Mouse (Mus musculus) lung, postnatal 10 days (tissue): ENCODE results near the gene Gm40460.
"Not testable (repeated sequence)": the region's sequence is repeated elsewhere in the genome, so short reads cannot be mapped to it uniquely, and the experiment has no call there.

Experiments used
- DNase-seq: peaks from one replicate; pipeline ENCODE4 v3.0.0; 2021

Gm40460 gene

DNA sequence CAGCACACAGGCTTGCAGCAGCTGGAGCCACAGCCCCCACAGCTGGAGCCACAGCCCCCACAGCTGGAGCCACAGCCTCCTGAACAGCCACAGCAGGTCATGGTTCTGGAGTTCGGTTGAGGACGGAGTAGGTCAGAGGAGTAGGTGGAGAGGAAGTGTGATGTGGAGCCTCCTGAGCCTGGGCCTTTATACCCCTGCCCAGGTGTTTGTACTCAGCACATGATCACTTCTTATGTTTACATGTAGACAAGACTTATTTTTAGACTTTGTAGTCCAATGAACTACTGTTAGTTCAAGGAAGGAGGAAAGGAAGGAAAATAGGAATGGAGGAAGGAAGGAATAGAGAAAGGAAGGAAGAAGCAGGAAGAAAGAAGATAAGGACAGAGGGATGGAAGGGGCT lies at the start of gene Gm40460:
Gene Gm40460, minus strand, starts transcription at position 101 of the 400 bp plus-strand sequence.
- no peak for DNase-seq

- DNase-seq, result peak; percentile 53
Measured at GRCm38 (mm10) chr7:142285910-142286612, 45.2 kb upstream of the Gm40460 start.

DNA sequence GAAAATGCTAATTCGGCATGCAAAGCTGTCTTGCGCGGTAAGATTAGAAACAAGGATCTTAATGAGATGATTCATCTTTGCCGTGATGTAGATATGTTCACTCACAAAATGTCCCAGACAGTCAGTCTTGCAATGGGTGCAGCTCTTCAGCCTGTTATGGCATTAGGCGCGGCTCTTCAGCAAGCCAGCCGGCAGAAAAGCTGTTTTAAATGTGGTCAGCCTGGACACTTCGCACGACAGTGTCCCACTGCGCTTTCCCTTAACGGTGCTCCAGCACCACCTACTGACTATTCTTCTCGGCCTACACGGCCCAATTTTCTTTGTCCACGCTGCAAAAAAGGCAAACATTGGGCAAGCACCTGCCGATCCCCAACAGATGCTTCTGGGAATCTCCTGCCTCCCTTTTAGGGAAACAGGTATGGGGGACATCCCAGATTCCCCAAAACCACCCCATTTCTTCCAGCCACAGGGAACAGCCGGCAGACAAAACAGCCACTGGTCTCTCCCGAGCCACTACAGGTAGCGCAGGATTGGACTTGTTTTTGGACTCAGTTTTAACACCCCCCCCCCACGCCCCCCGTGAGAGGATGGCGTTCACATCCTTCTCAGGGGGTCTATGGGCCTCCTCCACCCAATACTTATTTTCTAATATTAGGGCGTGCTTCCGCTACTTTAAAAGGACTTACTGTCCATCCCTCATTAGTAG lies 44.4 kb upstream of the Gm40460 start:
- peak; percentile 59 for DNase-seq

DNA sequence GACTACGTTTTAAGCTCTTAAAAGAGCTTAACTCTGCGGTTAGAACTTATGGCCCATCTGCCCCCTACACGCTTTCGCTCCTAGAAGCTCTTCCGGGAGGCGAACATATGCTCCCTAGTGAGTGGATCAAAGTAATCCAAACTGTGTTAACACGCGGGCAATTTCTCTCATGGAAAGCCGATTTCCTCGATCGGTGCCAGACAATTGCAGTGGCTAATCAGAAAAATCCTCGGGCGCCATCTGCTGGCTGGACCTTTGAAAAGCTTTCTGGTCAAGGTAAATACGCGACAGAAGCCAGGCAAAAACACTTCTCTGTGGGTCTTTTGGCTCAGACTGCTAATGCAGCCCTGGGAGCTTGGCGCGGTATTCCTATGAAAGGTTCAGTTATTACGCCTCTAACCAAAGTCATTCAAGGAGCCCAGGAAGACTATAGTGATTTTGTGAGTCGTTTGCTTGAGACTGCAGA lies 43.8 kb upstream of the Gm40460 start:
- DNase-seq, result peak; percentile 95

DNA sequence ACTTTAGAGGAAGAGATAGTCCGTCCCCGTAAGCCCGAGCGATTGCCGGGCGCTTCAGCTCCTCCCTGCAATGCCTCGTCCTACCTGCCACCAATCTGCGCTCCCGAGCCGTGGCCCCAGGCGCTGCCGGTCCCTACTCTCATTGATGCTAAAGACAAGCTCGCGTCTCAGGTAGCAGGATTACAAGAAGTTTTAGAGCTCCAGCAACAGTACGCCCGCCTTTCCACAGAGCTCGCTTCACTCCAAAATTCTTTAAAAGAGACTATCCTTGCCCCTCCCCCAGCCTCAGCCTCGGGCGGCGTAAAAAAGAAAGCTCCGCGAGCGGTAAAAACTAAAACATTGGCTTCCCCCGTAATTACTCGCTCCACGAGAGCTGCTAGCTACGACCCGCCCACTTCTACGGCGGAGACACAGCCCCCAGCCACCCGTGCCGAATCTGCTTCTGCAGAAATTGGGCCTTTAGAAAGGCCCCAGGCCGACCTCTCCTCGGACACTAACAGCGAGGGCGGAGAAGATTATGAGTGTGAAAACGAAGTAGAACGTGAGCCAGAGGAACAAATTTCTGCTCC lies 43.2 kb upstream of the Gm40460 start:
- DNase-seq, result peak; percentile 82

DNA sequence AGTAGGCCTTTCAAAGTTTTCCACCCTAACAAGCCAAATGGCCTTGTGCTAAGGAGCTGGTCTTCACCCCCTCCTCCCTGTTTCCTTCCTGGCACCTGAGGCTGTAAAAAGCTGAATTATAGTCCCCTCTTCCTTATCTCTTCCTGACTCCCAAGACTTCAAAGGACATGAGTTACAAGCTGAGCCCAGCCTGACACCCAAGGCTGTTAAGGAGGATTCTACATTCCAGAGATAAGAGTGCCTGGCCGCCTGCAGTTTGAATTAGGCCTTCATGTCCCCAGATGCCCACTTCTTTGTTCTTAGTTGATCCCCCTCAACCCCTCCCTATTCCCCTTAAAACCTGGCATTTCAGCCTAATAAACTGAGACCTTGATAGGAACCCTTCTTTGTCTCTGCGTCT lies 42.0 kb upstream of the Gm40460 start:
- DNase-seq, result not testable (repeated sequence)

DNA sequence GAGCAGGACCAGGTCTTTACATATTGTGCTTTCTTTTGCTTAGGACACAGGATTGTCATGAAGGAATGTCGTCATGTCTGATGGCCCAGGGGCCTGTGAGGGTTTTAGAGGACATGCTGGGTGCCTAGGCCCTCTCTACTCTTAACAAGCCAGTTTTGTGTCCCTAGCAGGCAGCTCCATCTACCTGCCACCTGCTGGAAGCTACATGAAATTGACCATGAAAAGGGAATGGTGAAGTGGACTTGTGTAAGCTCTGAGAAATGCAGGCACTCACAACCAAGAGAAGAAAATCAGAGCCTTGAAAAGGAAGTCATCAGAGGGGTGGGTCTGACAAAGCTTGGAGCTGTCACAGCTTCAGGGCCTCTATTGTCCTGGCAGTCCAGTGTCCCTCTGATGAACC lies 38.4 kb upstream of the Gm40460 start:
- DNase-seq, result not testable (repeated sequence)

DNA sequence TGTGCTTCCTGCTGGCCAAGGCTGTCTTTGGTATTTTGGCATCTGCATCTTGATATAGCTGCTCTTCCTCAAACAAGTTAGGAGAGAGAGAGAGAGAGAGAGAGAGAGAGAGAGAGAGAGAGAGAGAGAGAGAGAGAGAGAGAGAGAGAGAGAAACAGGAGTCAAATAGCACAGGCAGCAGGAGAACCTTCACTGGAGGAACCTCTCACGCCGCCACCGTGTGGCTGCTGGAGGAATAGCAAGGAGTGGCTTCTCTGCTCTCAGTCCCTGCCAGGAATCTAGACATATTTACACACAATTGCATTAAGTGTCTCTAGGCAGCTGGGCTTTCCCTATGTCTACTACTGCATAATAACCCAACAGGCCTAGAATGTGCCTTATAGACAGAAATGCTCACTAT lies 37.3 kb upstream of the Gm40460 start:
- DNase-seq, result peak; percentile 80

GRCm38 (mm10) chr7:142274263-142274662 lies 33.4 kb upstream of the Gm40460 start, which contains the start of gene Gm4559:
Gene Gm4559 (minus strand): TSS chr7:142274363.
- DNase-seq, result not testable (repeated sequence)

DNA sequence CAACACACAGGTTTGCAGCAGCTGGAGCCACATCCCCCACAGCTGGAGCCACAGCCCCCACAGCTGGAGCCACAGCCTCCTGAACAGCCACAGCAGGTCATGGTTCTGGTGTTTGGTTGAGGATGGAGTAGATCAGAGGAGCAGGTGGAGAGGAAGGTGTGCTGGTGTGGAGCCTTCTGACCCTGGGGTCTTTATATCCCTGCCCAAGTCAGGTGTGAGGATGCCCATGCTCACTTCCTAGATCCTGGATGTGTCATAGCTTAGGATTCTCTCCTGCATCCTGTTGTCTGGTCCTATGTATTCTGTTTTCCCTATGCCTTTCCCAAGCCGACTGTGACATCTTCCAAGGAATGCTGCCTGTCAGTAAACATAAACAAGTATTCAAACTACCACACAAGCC lies 17.4 kb upstream of the Gm40460 start, which contains the start of gene Gm2431:
Gene Gm2431, minus strand, starts transcription at position 101 of the 400 bp plus-strand sequence.
- DNase-seq, result not testable (repeated sequence)

DNA sequence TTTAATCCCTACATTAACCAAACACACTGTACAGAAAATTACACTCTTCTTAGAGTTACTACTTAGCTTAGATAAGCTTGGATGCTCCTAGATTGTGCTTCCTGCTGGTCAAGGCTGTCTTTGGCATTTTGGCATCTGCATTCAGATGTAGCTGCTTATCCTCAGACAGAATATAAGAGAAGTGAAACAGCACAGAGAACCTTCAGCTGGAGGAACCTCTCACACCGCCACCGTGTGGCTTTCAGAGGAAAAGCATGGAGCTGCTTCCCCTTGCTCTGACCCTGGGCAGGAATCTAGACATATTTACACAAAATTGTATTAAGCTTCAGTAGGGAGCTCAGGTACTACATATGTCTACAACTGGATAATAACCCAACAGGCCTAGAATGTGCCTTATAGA lies 14.6 kb upstream of the Gm40460 start:
- DNase-seq, result peak; percentile 50

DNA sequence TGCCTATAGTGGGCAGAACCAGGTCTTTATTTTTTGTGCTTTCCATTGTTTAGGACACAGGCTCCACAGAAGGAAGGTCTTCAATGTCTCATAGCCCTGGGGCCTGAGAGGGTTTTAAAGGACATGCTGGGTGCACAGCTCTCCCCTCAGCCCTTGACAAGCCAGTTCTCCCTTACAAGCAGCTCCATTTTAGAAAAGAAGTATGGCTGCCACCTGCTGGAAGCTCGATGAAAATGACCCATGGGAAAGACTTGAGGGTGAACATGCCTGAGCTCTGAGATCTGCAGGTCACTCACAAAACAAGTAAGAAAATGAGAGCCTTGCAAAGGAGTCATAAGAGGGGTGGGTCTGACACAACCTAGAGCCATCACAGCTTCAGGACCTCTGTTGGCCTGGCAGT lies 8.9 kb upstream of the Gm40460 start:
- peak; percentile 49 for DNase-seq

GRCm38 (mm10) chr7:142231540-142231939 lies 9.3 kb downstream of the Gm40460 start:
- no peak for DNase-seq

DNA sequence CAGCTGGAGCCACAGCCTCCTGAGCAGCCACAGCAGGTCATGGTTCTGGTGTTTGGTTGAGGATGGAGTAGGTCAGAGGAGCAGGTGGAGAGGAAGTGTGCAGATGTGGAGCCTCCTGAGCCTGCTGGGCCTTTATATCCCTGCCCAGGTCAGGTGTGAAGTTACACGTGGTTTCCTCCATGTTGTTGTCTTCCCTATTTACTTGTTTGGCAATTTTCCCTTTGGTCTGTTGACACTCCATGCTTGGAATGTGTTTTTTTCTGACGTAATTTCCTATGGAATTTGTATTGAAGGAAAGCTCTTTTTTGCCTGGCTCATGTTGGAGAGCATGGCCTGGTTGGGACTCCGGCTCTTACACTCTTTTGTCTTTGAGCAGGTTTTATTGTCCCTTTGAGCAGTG lies 11.0 kb downstream of the Gm40460 start, which contains the start of gene Krtap5-5:
Gene Krtap5-5, minus strand, starts transcription at position 101 of the 400 bp plus-strand sequence.
- not testable (repeated sequence) for DNase-seq

DNA sequence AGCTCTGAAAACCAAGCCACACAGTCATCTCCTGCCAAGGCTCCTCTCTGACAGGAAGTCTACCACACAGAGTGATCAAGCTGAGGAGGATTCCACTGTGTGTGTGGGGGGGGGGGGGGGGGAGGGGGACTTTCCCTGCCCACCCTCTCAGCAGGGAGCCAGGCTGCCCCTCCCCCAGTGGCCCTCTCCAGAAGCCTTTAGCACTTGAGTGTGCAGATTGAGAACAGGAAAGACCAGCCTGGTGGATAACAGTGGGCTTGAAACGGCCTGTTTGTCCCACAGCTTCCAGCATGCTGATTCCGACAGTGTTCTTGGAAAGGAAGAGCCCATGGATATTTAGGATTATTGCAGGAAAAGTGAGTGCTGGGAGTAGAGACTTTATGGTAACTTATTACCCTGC lies 16.4 kb downstream of the Gm40460 start:
- peak; percentile 8 for DNase-seq

GRCm38 (mm10) chr7:142212136-142212535 lies 28.7 kb downstream of the Gm40460 start:
- DNase-seq, result not testable (repeated sequence)

GRCm38 (mm10) chr7:142211559-142211958 lies 29.3 kb downstream of the Gm40460 start, which contains the start of gene Gm7579:
Gene Gm7579 (plus strand): TSS chr7:142211859.
- DNase-seq, result no peak

GRCm38 (mm10) chr7:142206891-142207290 lies 34.0 kb downstream of the Gm40460 start:
- not testable (repeated sequence) for DNase-seq

DNA sequence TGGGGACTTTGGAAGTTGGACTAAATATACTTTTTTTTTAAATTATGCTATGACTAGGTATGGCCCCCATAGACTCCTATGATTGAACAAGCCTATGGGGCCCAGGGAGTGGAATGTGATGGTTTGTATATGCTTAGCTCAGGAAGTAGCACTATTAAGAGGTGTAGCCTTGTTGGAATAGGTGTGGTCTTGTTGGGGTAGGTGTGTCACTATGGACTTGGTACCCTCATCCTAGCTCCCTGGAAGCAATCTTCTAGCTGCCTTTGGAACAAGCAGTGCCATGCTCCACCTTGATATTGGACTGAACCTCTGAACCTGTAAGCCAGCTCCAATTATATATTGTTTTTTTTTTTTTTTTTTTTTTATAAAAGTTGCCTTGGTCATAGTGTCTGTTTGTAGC lies 35.4 kb downstream of the Gm40460 start:
- no peak for DNase-seq

GRCm38 (mm10) chr7:142201064-142201463 lies 39.8 kb downstream of the Gm40460 start, which contains the start of gene Krtap5-3:
Gene Krtap5-3 (plus strand): TSS chr7:142201364.
- DNase-seq, result no peak

- no peak for DNase-seq
Measured at GRCm38 (mm10) chr7:142198748-142199147, 42.1 kb downstream of the Gm40460 start.
